Mouse (Mus musculus): ENCODE measurements around the gene Olfr1305. TPM values are rescaled to one million over a fixed set of nuclear protein-coding genes. Genes with fewer than 3 reads are reported as not detected.

Olfr1305 gene
- not detected for polyA plus RNA-seq (2017; shearing (Covaris generic))

DNA sequence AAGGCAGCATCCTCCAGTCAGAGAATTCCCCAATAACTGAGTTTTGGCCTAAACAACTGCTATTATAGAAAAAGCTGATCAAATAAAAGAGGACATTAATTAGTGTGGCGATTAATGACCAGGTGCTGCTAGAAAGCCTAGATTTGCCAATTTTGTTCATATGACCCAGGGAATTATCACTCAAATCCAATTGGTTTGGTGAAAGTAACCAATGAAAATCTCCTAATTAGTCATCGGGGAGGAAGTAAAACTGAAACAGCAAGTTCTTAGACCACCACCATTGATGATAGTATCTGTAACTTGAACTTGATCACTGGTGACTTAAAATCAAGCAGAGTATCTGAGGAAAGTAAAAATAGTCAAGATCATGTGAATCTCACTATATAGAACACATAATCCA lies at the start of gene Olfr1305:
TSS of gene Olfr1305 (minus strand) at position 101 of the 400 bp plus-strand sequence.
- ATAC-seq: no peak

DNA sequence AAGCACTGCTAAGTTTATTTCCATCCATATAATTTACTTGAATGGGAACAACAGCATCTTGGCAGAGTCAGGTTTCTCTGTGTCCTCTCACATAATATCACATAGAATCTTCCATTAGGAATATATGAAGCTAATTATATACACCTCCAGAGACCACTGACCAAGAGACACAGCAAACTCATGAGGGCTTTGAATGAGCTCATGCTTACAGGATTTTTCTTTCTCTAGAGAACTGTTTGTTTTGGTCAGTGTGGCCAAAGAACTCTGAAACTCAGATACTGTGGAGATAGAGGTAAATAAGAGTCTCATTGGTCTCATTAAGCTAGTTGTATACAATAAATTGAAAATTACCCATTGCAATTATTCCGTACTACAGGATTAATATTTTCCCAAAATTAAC lies 39.2 kb upstream of the Olfr1305 start, which contains the start of gene Olfr1306:
TSS of gene Olfr1306 (minus strand) at position 101 of the 400 bp plus-strand sequence.
- no peak for ATAC-seq

DNA sequence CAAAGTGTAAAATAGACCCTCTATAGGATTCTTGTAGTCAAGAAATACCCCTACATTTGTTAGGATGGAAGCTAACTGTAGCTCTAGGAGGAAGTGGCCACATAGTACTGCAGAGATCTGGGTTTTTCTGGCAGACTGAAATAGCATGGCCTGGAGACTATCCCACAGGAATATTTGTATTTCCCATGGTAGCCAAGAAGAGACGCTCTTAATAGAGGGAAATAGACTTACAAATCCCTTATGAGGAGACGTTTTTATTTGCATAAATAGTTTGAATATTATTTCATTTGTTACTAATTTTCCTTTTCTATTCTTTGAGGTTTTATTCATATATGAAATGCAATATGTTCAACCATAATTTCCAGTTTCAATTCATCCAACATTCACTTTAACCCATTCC lies 56.7 kb downstream of the Olfr1305 start, which contains the start of gene Olfr1303:
TSS of gene Olfr1303 (minus strand) at position 101 of the 400 bp plus-strand sequence.
- ATAC-seq: no peak

Other genes with a start within 250 kb of the Olfr1305 start
- gene Olfr1298, start 227.9 kb downstream of the Olfr1305 start, polyA plus RNA-seq (2017; shearing (Covaris generic)): not detected
- not detected for gene Olfr1299, start 215.7 kb downstream of the Olfr1305 start, polyA plus RNA-seq (2017; shearing (Covaris generic))
- gene Olfr1301, start 126.1 kb downstream of the Olfr1305 start, polyA plus RNA-seq (2017; shearing (Covaris generic)): not detected
- not detected for gene Olfr1302, start 99.7 kb downstream of the Olfr1305 start, polyA plus RNA-seq (2017; shearing (Covaris generic))
- gene Olfr1303, start 56.8 kb downstream of the Olfr1305 start, polyA plus RNA-seq (2017; shearing (Covaris generic)): not detected
- gene Olfr1306, start 39.1 kb upstream of the Olfr1305 start, polyA plus RNA-seq (2017; shearing (Covaris generic)): under 1 TPM in 1 of 3 experiments, not detected in 2; 0.19 TPM
- gene Olfr1307, start 72.3 kb upstream of the Olfr1305 start, polyA plus RNA-seq (2017; shearing (Covaris generic)): under 1 TPM in 2 of 3 experiments, not detected in 1; 0.05 TPM
- gene Olfr1308, start 87.8 kb upstream of the Olfr1305 start, polyA plus RNA-seq (2017; shearing (Covaris generic)): not detected
- not detected for gene Olfr1309, start 113.1 kb upstream of the Olfr1305 start, polyA plus RNA-seq (2017; shearing (Covaris generic))
- gene Olfr1310, start 135.6 kb upstream of the Olfr1305 start, polyA plus RNA-seq (2017; shearing (Covaris generic)): under 1 TPM in 1 of 3 experiments, not detected in 2; 0.09 TPM
- gene Olfr1311, start 147.3 kb upstream of the Olfr1305 start, polyA plus RNA-seq (2017; shearing (Covaris generic)): not detected
- not detected for gene Olfr1312, start 173.1 kb upstream of the Olfr1305 start, polyA plus RNA-seq (2017; shearing (Covaris generic))
- gene Olfr1313, start 200.7 kb upstream of the Olfr1305 start, polyA plus RNA-seq (2017; shearing (Covaris generic)): not detected
- not detected for gene Olfr1314, start 219.6 kb upstream of the Olfr1305 start, polyA plus RNA-seq (2017; shearing (Covaris generic))
- gene Olfr1315-ps1, start 238.3 kb upstream of the Olfr1305 start, polyA plus RNA-seq (2017; shearing (Covaris generic)): not detected

Measured in inflammation-experienced regulatory T-cells, adult 6 months (primary cell).